Mouse (Mus musculus) MEL (cell line): ENCODE data around the gene Tmprss4.

ENCODE experiments used
- CHD2 ChIP-seq: IDR thresholded peaks from 2 replicates; pipeline ENCODE4 v1.6.1; 2011; ENCODE audit warnings: low read length, improper control_type of control experiment
- CTCF ChIP-seq, 3 experiments: IDR thresholded peaks in 2 of 3; conservative IDR thresholded peaks in 1 of 3; 2 replicates each; pipeline ENCODE4 v1.5.1; 2011 to 2012; ENCODE audit warnings: low read length in 3 of 3, low read depth in 2 of 3, mild to moderate bottlenecking in 2 of 3, improper control_type of control experiment in 1 of 3, inconsistent platforms in 1 of 3, mixed read lengths in 1 of 3, moderate library complexity in 1 of 3; ENCODE audit not compliant: control insufficient read depth in 1 of 3, insufficient read depth in 1 of 3, poor library complexity in 1 of 3, severe bottlenecking in 1 of 3
- ELF1 ChIP-seq: IDR thresholded peaks from 2 replicates; pipeline ENCODE4 v1.6.1; 2014; ENCODE audit warnings: low read depth, mild to moderate bottlenecking, inconsistent platforms, low read length, improper control_type of control experiment, moderate library complexity
- EP300 ChIP-seq, 2 experiments: IDR thresholded peaks; 2 replicates each; pipeline ENCODE4 v1.6.1; 2011; ENCODE audit warnings: improper control_type of control experiment in 2 of 2, low read length in 2 of 2, low read depth in 1 of 2, mild to moderate bottlenecking in 1 of 2
- MAZ ChIP-seq: IDR thresholded peaks from 2 replicates; pipeline ENCODE4 v1.6.1; 2012; ENCODE audit warnings: low read depth, mild to moderate bottlenecking, inconsistent platforms, low read length, improper control_type of control experiment
- NRF1 ChIP-seq: IDR thresholded peaks from 2 replicates; pipeline ENCODE4 v1.6.1; 2014; ENCODE audit warnings: low read depth, mild to moderate bottlenecking, inconsistent platforms, low read length, improper control_type of control experiment, moderate library complexity; ENCODE audit not compliant: poor library complexity, insufficient read depth, severe bottlenecking
- SIN3A ChIP-seq: IDR thresholded peaks from 2 replicates; pipeline ENCODE4 v1.6.1; 2012; ENCODE audit warnings: low read length, improper control_type of control experiment, inconsistent platforms
- TBP ChIP-seq: IDR thresholded peaks from 2 replicates; pipeline ENCODE4 v1.8.0; 2011; ENCODE audit warnings: low read depth, low read length, improper control_type of control experiment
- UBTF ChIP-seq: IDR thresholded peaks from 2 replicates; pipeline ENCODE4 v1.6.1; 2012; ENCODE audit warnings: low read depth, mild to moderate bottlenecking, inconsistent platforms, low read length, improper control_type of control experiment, moderate library complexity, borderline replicate concordance; ENCODE audit not compliant: insufficient read depth

GRCm38 (mm10) chr9:45252395-45252794 is 48.5 kb upstream of the Tmprss4 start:
- no peak for TF ChIP-seq NRF1
- TF ChIP-seq TBP: no peak
- no peak for TF ChIP-seq EP300 (IDR thresholded peaks at IDR 0.05; ENCODE audit: low read depth in 1 of 2, low read length in 2 of 2)
- no peak for TF ChIP-seq UBTF
- TF ChIP-seq CTCF (IDR thresholded peaks at IDR 0.05 in 2 of 3, conservative IDR thresholded peaks at IDR 0.05 in 1 of 3; ENCODE audit: control insufficient read depth in 1 of 3, insufficient read depth in 1 of 3, low read depth in 2 of 3, low read length in 3 of 3, poor library complexity in 1 of 3, severe bottlenecking in 1 of 3): no peak
- TF ChIP-seq SIN3A: no peak
- TF ChIP-seq MAZ: no peak
- TF ChIP-seq CHD2: no peak
- no peak for TF ChIP-seq ELF1
